Mouse (Mus musculus): ENCODE measurements around the gene Zzz3. TPM values are rescaled to one million over a fixed set of nuclear protein-coding genes. Genes with fewer than 3 reads are reported as not detected.

Gene Zzz3
- polyA plus RNA-seq, 1 experiment from 2014 or later = 53.7 TPM

DNA sequence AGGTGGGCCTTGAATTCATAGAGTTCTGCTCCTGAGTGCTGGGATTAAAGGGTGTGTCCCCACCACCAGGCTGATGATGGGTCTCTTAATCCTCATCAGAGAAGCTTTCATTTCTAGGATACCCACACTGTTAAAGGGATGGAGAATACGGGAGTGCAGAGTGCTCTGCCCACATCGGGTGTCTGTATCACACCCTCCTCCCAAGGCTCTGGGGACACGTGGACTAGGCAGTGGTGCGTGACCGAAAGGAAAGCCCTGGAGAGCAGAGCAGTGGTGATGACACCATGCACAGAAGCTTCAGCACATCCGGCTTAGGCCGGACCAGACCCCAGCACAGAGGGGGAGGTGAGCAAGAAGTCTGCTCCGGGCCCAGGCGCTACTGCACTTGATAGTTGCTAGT lies 38.5 kb upstream of the Zzz3 start:
- Histone ChIP-seq H3K9ac (no peak overlapping the region), H3K27me3 (no peaks in the 10 kb centered on the region), H3K4me2 (no peak overlapping the region), H3K9me3 (replicated peaks) (no peaks in the 10 kb centered on the region), H3K4me1 (peaks cover 16% of the 10 kb centered on the region), H3K4me3 (replicated peaks) (no peak overlapping the region), H3K27ac (no peak overlapping the region), H3K36me3 (peaks cover 27% of the 10 kb centered on the region)
- ATAC-seq (replicated peaks; ENCODE audit: low FRiP score) = peak; percentile 93
- WGBS = 48% methylated on average over 9 of the region's 9 CpGs

DNA sequence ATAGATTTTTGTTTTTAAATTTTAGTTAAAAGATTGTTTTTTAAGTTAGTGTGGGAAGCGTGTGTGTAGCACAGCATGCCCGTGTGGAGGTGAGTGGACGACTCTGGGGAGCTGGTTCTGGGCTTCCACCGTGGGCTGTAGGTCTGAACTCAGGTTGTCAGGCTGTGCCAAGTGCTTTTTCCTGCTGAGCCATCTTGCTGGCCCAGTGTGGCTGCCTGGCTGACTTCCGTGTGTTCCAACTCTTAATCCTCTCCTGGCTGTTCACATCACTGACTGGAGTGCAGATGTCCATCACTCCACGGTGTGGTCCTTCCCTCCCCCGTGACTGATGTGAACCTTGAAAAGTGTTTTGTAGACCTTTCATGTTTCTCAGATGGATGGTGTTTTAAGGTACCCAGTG lies 36.1 kb upstream of the Zzz3 start:
- no peak overlapping the region for H3K27ac ChIP-seq
- WGBS = 83% methylated on average over 7 of the region's 7 CpGs
- no peaks in the 10 kb centered on the region for H3K9me3 ChIP-seq (replicated peaks)
- ATAC-seq (replicated peaks; ENCODE audit: low FRiP score) = no peak
- no peak overlapping the region for H3K4me2 ChIP-seq
- H3K4me3 ChIP-seq (replicated peaks) = no peak overlapping the region
- H3K27me3 ChIP-seq = no peaks in the 10 kb centered on the region
- no peak overlapping the region for H3K9ac ChIP-seq
- H3K36me3 ChIP-seq = peaks cover 51% of the 10 kb centered on the region
- peaks cover 16% of the 10 kb centered on the region for H3K4me1 ChIP-seq

DNA sequence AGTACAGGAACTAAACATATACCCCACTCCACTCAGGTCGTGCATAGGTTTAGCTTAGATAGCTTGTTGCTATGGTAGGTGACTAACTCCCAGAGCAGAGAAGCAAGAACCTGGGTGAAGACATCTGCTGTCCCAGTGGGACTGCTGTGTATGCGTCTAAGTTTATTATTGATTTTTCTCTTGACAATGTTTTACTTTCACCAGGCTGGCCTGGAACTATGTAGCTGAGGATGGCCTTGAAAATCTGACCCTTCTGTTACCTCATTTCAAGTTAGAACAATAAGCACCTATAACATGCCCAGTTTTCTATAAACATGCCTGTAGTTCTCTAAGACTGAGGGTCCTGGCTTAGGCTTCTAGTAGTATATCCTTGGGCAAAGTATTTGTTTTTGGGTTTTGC lies 31.1 kb upstream of the Zzz3 start:
- Histone ChIP-seq H3K4me3 (replicated peaks) (no peak overlapping the region), H3K9me3 (replicated peaks) (no peaks in the 10 kb centered on the region), H3K36me3 (peaks cover 98% of the 10 kb centered on the region), H3K4me2 (no peak overlapping the region), H3K27ac (no peak overlapping the region), H3K4me1 (no peaks in the 10 kb centered on the region), H3K27me3 (no peaks in the 10 kb centered on the region), H3K9ac (no peak overlapping the region)
- 93% methylated on average over 2 of the region's 2 CpGs for WGBS
- ATAC-seq (replicated peaks; ENCODE audit: low FRiP score) = no peak

DNA sequence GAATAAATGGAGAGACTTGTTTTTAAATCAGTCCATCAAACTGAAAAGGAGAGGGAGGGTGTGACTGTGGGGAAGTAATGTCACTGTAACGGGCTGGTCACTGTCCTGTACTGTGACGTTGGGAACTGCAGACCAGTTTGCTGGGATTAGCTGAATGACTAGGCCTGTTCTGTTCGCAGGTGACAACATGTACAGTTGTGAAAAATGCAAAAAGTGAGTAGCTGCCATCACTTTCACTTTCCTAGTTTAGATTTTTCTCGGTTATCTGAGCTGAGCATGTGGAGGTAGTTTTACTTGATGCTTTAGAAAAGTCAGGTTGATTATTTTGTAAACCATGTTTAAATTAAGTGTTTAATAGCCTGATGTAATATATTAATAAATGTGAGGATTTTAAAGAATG lies 19.2 kb upstream of the Zzz3 start:
- H3K36me3 ChIP-seq = peaks cover 88% of the 10 kb centered on the region
- H3K27ac ChIP-seq = no peak overlapping the region
- H3K4me2 ChIP-seq = no peak overlapping the region
- 84% methylated on average over 4 of the region's 4 CpGs for WGBS
- H3K9ac ChIP-seq = no peak overlapping the region
- H3K4me3 ChIP-seq (replicated peaks) = no peak overlapping the region
- no peaks in the 10 kb centered on the region for H3K27me3 ChIP-seq
- no peaks in the 10 kb centered on the region for H3K9me3 ChIP-seq (replicated peaks)
- ATAC-seq (replicated peaks; ENCODE audit: low FRiP score) = no peak
- no peaks in the 10 kb centered on the region for H3K4me1 ChIP-seq

DNA sequence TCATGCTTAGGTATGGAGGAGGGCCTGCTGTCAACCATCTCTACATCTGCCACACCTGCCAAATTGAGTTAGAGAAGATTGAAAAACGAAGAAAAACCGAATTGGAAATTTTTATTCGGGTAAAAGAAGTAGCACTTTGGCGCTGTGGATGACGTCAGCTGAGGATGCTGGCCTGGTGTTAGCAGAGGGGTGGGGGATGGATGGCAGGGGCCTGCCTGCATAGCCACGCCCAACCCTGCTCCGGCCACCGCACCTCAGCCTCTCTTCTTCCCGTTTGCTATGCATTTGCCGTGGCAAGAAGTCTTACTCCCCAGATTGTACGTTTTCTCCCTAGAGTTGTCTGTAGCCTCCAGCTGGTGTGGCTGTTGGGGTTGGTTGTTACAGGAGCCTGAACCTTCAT lies 11.2 kb upstream of the Zzz3 start:
- no peaks in the 10 kb centered on the region for H3K9me3 ChIP-seq (replicated peaks)
- H3K4me1 ChIP-seq = no peaks in the 10 kb centered on the region
- H3K4me3 ChIP-seq (replicated peaks) = no peak overlapping the region
- 77% methylated on average over 11 of the region's 11 CpGs for WGBS
- ATAC-seq (replicated peaks; ENCODE audit: low FRiP score) = no peak
- no peak overlapping the region for H3K4me2 ChIP-seq
- no peak overlapping the region for H3K9ac ChIP-seq
- H3K27me3 ChIP-seq = no peaks in the 10 kb centered on the region
- H3K27ac ChIP-seq = no peak overlapping the region
- H3K36me3 ChIP-seq = peaks cover 81% of the 10 kb centered on the region

DNA sequence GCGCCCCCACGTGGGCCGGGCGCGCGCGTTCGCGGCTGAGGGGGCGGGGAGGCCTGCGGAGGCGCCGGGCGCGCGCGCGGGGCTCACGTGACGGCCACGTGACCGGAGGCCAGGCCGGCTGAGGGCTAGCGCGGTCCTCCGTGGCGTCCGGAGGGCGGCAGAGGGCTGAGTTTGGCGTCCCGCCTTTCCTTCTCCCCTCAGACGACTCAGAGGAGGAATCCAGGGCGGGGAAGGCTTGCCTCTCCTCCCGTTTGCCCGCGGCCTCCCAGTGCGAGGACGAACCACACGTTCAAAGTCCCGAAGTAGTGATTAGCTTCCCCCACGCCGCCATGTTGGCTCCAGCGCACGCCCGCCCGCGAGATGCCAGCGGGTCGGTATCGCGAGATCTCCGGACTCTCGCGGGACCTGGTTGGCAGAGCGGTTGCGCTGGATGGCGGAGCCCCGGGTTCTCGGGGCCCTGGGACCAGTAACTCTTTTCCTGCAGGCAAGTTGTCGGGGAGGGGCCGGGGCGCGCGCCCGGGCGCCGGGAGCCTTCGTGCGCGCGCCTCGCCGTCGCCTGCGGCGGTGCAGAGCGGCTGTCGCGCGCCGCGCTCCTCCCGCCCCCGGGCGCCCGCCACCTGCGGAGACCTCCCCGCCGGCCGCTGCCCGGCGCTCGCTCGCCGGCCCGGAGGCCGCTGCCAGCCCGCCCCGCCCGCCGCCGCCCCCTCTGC lies 1.2 kb downstream of the Zzz3 start:
- peaks cover 37% of the 10 kb centered on the region for H3K4me1 ChIP-seq
- H3K36me3 ChIP-seq = peaks cover 22% of the 10 kb centered on the region
- peak; percentile 90 for ATAC-seq (replicated peaks; ENCODE audit: low FRiP score)
- H3K27ac ChIP-seq = peak overlapping the region; percentile 100
- no peaks in the 10 kb centered on the region for H3K27me3 ChIP-seq
- no peaks in the 10 kb centered on the region for H3K9me3 ChIP-seq (replicated peaks)
- H3K4me3 ChIP-seq (replicated peaks) = peak overlapping the region; percentile 88
- H3K9ac ChIP-seq = peak overlapping the region; percentile 89
- under 1% methylated on average over 93 of the region's 102 CpGs for WGBS
- H3K4me2 ChIP-seq = peak overlapping the region; percentile 62

DNA sequence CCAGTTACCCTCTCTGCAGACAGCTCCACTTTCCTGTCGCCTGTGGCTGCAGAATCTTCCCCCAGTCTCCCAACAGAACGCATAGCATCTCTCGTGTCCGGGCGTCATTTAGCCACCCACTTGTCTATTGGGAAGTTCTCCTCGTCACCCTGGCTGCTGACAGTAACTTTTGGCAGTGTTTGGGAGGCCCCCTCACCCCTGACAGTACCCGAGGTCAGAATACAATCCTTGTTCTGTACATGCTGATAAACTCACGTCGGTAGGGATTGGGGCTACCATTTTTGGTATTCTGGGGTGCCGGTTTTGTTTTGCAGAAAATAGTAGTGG lies 1.7 kb downstream of the Zzz3 start:
- peak overlapping the region; percentile 89 for H3K9ac ChIP-seq

DNA sequence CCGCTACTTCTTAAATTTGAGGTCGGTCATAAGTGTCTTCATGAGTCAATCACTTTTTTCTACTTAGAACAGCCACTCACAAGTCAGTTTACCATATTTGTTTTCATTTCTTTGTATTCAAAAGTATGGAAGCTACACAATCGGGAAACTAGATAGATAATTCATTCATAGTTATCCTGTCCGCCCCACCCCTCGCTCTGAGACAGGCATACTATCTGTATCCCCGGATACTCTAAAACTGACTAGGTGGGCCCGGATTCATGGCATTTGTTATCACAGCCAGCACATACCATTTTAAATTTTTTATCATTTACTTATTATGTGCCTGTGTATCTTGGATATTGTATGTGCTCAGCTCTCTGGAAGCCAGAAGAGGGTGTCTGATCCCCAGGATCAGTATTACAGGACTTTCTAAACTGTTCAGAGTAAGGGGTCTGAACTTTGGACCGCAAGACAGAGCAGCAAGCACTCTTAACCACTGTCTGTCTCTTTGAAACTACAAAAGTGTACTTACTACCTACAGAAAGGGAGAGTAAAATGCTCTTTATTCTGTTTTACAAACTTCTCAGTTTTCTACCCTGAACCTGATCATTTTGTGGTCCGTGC lies 2.2 kb downstream of the Zzz3 start:
- Histone ChIP-seq H3K27ac (peak overlapping the region; percentile 100), H3K27me3 (no peaks in the 10 kb centered on the region), H3K4me3 (replicated peaks) (peak overlapping the region; percentile 88), H3K36me3 (peaks cover 13% of the 10 kb centered on the region), H3K9me3 (replicated peaks) (no peaks in the 10 kb centered on the region), H3K9ac (peak overlapping the region; percentile 89), H3K4me2 (peak overlapping the region; percentile 62), H3K4me1 (peaks cover 47% of the 10 kb centered on the region)
- 57% methylated on average over 9 of the region's 9 CpGs for WGBS
- no peak for ATAC-seq (replicated peaks; ENCODE audit: low FRiP score)

More for the DNA sequence above, 1.7 kb downstream of the Zzz3 start:
- peaks cover 18% of the 10 kb centered on the region for H3K36me3 ChIP-seq
- WGBS = 1% methylated on average over 10 of the region's 10 CpGs
- H3K27me3 ChIP-seq = no peaks in the 10 kb centered on the region
- H3K27ac ChIP-seq = peak overlapping the region; percentile 100
- no peaks in the 10 kb centered on the region for H3K9me3 ChIP-seq (replicated peaks)
- peak overlapping the region; percentile 62 for H3K4me2 ChIP-seq
- ATAC-seq (replicated peaks; ENCODE audit: low FRiP score) = no peak
- peak overlapping the region; percentile 88 for H3K4me3 ChIP-seq (replicated peaks)
- peaks cover 42% of the 10 kb centered on the region for H3K4me1 ChIP-seq

DNA sequence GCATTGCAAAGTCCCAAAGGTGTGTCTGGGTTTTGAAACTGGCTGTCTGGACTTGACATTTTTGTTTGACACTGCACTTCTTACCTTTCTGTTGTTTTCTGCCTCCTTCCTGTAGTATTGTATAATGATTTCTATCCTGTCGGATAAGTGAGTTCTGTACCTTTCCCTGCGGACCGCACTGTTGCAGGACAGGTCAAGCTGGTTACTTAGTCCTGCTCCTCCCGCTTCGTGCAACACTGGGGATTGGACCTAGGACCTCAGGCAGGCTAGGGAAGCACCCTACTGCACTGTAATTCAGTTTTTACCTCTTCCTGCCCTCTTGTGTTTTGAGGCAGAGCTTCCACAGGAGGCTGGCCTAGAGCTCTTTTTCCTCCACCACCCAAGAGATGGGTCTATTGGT lies 5.2 kb downstream of the Zzz3 start:
- Histone ChIP-seq H3K4me1 (peaks cover 60% of the 10 kb centered on the region), H3K9me3 (replicated peaks) (no peaks in the 10 kb centered on the region), H3K4me2 (0 out of 2 replicates have a peak overlapping the region, but pooled peaks have one; percentile 7), H3K27ac (peak overlapping the region; percentile 10; the same call in 1 of the 2 replicates), H3K4me3 (replicated peaks) (no peak overlapping the region), H3K36me3 (peaks cover 5% of the 10 kb centered on the region; the same call in 1 of the 2 replicates), H3K9ac (no peak overlapping the region), H3K27me3 (no peaks in the 10 kb centered on the region)
- 69% methylated on average over 5 of the region's 5 CpGs for WGBS
- no peak for ATAC-seq (replicated peaks; ENCODE audit: low FRiP score)

DNA sequence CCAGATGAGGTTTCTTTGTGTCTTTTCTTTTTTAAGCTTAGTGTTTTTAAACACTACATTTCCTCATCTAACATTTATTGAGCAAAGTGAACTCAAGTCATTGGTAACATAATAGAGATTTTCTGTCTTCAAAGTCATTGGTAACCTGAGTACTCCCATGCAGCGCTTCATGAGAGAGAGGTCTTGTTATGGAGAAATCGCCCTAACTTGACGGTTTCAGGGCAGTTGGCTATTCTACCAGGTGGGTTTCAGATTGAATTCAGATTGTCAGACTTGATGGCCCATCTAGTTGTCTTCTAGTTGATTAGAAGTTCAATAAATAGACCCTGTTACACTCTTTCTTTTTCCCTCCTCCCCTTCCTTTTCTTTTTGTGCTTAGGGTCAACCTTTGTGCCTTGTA lies 5.6 kb downstream of the Zzz3 start:
- no peak overlapping the region for H3K4me3 ChIP-seq (replicated peaks)
- 50% methylated on average over 3 of the region's 3 CpGs for WGBS
- ATAC-seq (replicated peaks; ENCODE audit: low FRiP score) = no peak

DNA sequence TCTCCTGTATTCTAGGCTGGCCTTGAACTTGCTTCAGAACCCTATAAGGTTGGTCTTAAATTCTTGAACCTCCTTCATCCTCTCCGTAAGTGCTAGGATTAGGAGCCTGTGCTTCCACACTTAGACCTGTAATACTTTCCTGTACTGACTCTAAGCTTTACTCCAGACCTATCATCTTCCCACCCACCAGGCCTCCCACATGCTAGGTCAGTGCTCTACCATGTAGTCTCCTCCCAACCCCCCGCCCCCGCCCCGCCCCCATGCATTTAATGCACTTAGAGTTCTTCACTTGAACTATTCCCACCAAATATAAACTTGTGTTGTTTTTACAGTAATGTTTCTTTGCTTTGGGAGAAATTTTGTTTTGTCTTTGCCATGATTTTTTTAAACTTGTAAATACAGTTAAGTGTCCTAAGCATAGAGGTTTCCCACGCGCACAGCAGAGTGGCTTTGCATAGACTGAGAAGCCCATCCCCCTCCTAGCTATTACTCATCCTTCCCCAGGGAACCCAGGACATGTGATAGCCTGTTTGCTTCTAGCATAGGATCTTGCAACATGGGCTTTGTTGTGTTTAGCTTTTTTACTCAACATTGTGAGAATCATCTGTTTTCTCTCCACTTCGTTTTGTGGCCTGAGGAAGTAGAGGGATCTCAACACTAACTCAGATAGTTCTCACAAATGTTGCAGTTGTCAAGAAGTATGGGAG lies 6.8 kb downstream of the Zzz3 start:
- Histone ChIP-seq H3K27ac (peak overlapping the region; percentile 70), H3K9ac (no peak overlapping the region), H3K9me3 (replicated peaks) (no peaks in the 10 kb centered on the region), H3K4me2 (0 out of 2 replicates have a peak overlapping the region, but pooled peaks have one; percentile 16), H3K4me1 (peaks cover 63% of the 10 kb centered on the region), H3K36me3 (peaks cover 5% of the 10 kb centered on the region; the same call in 1 of the 2 replicates), H3K27me3 (no peaks in the 10 kb centered on the region), H3K4me3 (replicated peaks) (no peak overlapping the region)
- WGBS = 58% methylated on average over 7 of the region's 7 CpGs
- peak; percentile 63 for ATAC-seq (replicated peaks; ENCODE audit: low FRiP score)

More for the DNA sequence above, 5.6 kb downstream of the Zzz3 start:
- peaks cover 60% of the 10 kb centered on the region for H3K4me1 ChIP-seq
- H3K9ac ChIP-seq = no peak overlapping the region
- peaks cover 5% of the 10 kb centered on the region; the same call in 1 of the 2 replicates for H3K36me3 ChIP-seq
- H3K4me2 ChIP-seq = 0 out of 2 replicates have a peak overlapping the region, but pooled peaks have one; percentile 7
- peak overlapping the region; percentile 10; the same call in 1 of the 2 replicates for H3K27ac ChIP-seq
- no peaks in the 10 kb centered on the region for H3K9me3 ChIP-seq (replicated peaks)
- no peaks in the 10 kb centered on the region for H3K27me3 ChIP-seq

DNA sequence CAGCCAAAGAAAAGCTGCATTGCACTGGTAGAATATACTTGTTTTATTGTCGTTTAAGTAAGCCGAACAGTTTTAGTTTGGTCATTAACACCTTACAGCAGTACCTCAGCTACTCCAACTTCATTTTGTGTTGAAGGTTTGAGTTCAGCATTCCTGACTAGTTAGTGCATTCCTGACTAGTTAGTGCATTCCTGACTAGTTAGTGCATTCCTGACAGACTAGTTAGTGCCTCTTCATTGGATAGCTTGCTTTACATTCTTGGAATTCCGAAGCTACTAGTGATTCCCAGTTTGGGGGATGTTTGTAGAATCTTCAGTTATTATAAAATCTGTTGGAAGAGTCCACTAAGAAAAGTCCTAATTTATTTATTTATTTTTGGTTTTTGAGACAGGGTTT lies 7.4 kb downstream of the Zzz3 start:
- no peaks in the 10 kb centered on the region for H3K9me3 ChIP-seq (replicated peaks)
- no peaks in the 10 kb centered on the region for H3K27me3 ChIP-seq
- WGBS = 84% methylated on average over 3 of the region's 3 CpGs
- no peak overlapping the region for H3K4me2 ChIP-seq
- H3K27ac ChIP-seq = peak overlapping the region; percentile 70
- ATAC-seq (replicated peaks; ENCODE audit: low FRiP score) = no peak
- H3K4me3 ChIP-seq (replicated peaks) = no peak overlapping the region
- peaks cover 5% of the 10 kb centered on the region; the same call in 1 of the 2 replicates for H3K36me3 ChIP-seq
- H3K4me1 ChIP-seq = peaks cover 59% of the 10 kb centered on the region
- H3K9ac ChIP-seq = no peak overlapping the region
